Mouse (Mus musculus) heart, embryonic 15.5 days (tissue): ENCODE results near the gene Serinc3. TPM values are rescaled to one million over a fixed set of nuclear protein-coding genes. Genes with fewer than 3 reads are reported as not detected.
"Not testable (repeated sequence)": the region's sequence is repeated elsewhere in the genome, so short reads cannot be mapped to it uniquely, and the experiment has no call there.

ENCODE experiments used
- ATAC-seq: fragments of 200-750 bp; cut with Nextera tagmentation; replicated peaks from 2 replicates; pipeline ENCODE4 v1.8.0; 2017; ENCODE audit warnings: low read depth, moderate TSS enrichment; ENCODE audit not compliant: insufficient number of reproducible peaks, insufficient read depth, low FRiP score
- H3K27ac ChIP-seq: fragments of 300-500 bp; sonication (generic); 2 replicates; pipeline ENCODE4 v1.5.1; 2015; ENCODE audit warnings: mild to moderate bottlenecking, inconsistent platforms
- H3K27me3 ChIP-seq: fragments of 300-500 bp; sonication (generic); 2 replicates; pipeline ENCODE4 v1.6.1; 2015; ENCODE audit warnings: inconsistent platforms
- H3K36me3 ChIP-seq: fragments of 300-500 bp; sonication (generic); 2 replicates; pipeline ENCODE4 v1.6.1; 2015; ENCODE audit warnings: mild to moderate bottlenecking, inconsistent platforms
- H3K4me1 ChIP-seq: fragments of 300-500 bp; sonication (generic); replicated peaks from 2 replicates; pipeline ENCODE4 v1.6.1; 2015; ENCODE audit warnings: inconsistent platforms
- H3K4me2 ChIP-seq: fragments of 300-500 bp; sonication (generic); 2 replicates; pipeline ENCODE4 v1.6.1; 2015; ENCODE audit warnings: inconsistent platforms, mild to moderate bottlenecking, moderate library complexity
- H3K4me3 ChIP-seq: fragments of 300-500 bp; sonication (generic); 2 replicates; pipeline ENCODE4 v1.5.1; 2015; ENCODE audit warnings: mild to moderate bottlenecking, inconsistent platforms
- H3K9ac ChIP-seq: fragments of 300-500 bp; sonication (generic); 2 replicates; pipeline ENCODE4 v1.6.1; 2015; ENCODE audit warnings: mild to moderate bottlenecking, inconsistent platforms
- H3K9me3 ChIP-seq: fragments of 300-500 bp; sonication (generic); replicated peaks from 2 replicates; pipeline ENCODE4 v1.6.1; 2016; ENCODE audit warnings: inconsistent platforms
- WGBS: fragments of 180-500 bp; shearing (Covaris S2); methylation state at CpG from one replicate; pipeline ENCODE4 v1.1.7; 2015; ENCODE audit warnings: mixed read lengths; 5-methylcytosine and 5-hydroxymethylcytosine counted together
- polyA plus RNA-seq: library from polyadenylated mRNA; unstranded; fragments of >200 nt; fragmentation: Nextera tagmentation; extraction: Ambion mirVana; gene quantifications from 2 replicates; pipeline ENCODE4 v1.2.1, GENCODE M21; 2015

The Serinc3 gene
- polyA plus RNA-seq, 1 experiment from 2014 or later, result 54.8 TPM

- Histone ChIP-seq H3K9me3 (no peaks in the 10 kb centered on the region), H3K27ac (peak overlapping the region; percentile 86), H3K36me3 (no peaks in the 10 kb centered on the region), H3K4me2 (peak overlapping the region; percentile 11; the same call in 1 of the 2 replicates), H3K4me3 (no peak overlapping the region), H3K9ac (peak overlapping the region; percentile 15; the same call in 1 of the 2 replicates), H3K4me1 (peaks cover 55% of the 10 kb centered on the region), H3K27me3 (no peaks in the 10 kb centered on the region)
- 36% methylated on average over 6 of the region's 6 CpGs for WGBS
- ATAC-seq, result no peak
These were observed 16.5 kb upstream of the Serinc3 start for GRCm38 (mm10) chr2:163661371-163661850.

DNA sequence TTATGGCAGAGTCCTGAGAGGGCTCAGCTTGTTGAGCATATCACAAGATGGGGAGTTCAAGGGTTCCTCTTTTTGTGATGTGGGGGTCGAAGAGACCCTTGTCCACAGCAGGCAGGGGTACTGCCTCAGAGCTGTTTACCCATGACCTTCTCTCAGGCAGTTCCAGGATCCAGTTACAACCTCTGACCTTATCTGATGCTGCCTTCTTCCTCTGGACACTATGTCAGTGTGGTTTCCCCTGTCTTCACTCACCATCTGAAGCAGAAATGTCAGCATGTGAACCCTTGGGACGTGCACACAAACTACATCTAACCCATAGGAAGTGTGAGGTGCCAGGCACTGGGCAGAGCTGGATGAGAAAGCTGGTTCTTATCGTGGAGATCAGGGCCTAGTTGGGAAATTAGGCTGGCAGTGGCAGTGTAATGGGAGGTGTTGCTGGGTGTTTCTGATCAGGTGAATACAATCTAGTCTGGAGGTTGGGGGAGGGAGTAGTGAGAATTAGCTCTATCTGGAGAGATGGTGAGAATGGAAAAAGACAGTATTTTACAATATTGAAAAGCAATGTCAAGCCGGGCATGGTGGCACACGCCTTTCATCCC, 15.3 kb upstream of the Serinc3 start:
- H3K4me2 ChIP-seq, result peak overlapping the region; percentile 64
- H3K4me1 ChIP-seq, result peaks cover 55% of the 10 kb centered on the region

DNA sequence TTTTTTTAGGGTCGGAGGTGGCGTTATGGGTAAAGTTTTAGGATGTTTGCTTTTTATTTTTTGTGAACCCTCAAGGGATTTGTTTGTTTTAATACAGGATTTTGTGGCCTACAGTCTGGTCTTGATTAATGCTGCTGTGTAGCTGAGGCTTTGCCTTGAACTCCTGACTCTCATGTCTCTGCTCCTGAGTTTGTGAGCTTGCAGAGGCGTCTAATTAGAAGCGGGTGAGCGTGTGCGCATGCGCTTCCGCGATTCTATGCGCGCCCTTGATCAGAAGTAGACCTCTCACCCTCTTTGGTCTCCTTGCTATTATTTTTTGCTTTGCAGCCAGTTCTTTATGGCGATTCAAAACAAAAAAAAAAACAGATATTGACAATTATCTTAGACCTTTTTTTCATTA, 14.5 kb upstream of the Serinc3 start:
- Histone ChIP-seq H3K27ac (peak overlapping the region; percentile 86), H3K27me3 (no peaks in the 10 kb centered on the region), H3K4me3 (peak overlapping the region; percentile 83), H3K4me2 (peak overlapping the region; percentile 64), H3K9ac (peak overlapping the region; percentile 82; the same call in 1 of the 2 replicates), H3K36me3 (no peaks in the 10 kb centered on the region), H3K4me1 (peaks cover 51% of the 10 kb centered on the region), H3K9me3 (no peaks in the 10 kb centered on the region)
- 78% methylated on average over 12 of the region's 12 CpGs for WGBS
- no peak for ATAC-seq

More for the DNA sequence above, 15.3 kb upstream of the Serinc3 start:
- Histone ChIP-seq H3K27ac (peak overlapping the region; percentile 86), H3K9me3 (no peaks in the 10 kb centered on the region), H3K36me3 (no peaks in the 10 kb centered on the region), H3K9ac (peak overlapping the region; percentile 33; the same call in 1 of the 2 replicates), H3K4me3 (no peak overlapping the region), H3K27me3 (no peaks in the 10 kb centered on the region)
- no peak for ATAC-seq
- 68% methylated on average over 5 of the region's 5 CpGs for WGBS

GRCm38 (mm10) chr2:163658941-163659340, 14.0 kb upstream of the Serinc3 start:
- WGBS, result under 1% methylated on average over 8 of the region's 8 CpGs
- ATAC-seq, result no peak
- H3K27me3 ChIP-seq, result no peaks in the 10 kb centered on the region
- peak overlapping the region; percentile 83 for H3K4me3 ChIP-seq
- no peaks in the 10 kb centered on the region for H3K36me3 ChIP-seq
- peak overlapping the region; percentile 86 for H3K27ac ChIP-seq
- H3K9me3 ChIP-seq, result no peaks in the 10 kb centered on the region
- H3K4me1 ChIP-seq, result peaks cover 46% of the 10 kb centered on the region
- peak overlapping the region; percentile 82 for H3K9ac ChIP-seq
- peak overlapping the region; percentile 64 for H3K4me2 ChIP-seq

- peak; percentile 88 for ATAC-seq
- peak within 1 kb of the TSS; percentile 83 for H3K4me3 ChIP-seq
- WGBS, result 1% methylated on average over 71 of the region's 71 CpGs
These were observed 13.3 kb upstream of the Serinc3 start, which contains the start of gene Pkig for GRCm38 (mm10) chr2:163657975-163658886. Gene Pkig, plus strand, starts transcription at chr2:163658386.

DNA sequence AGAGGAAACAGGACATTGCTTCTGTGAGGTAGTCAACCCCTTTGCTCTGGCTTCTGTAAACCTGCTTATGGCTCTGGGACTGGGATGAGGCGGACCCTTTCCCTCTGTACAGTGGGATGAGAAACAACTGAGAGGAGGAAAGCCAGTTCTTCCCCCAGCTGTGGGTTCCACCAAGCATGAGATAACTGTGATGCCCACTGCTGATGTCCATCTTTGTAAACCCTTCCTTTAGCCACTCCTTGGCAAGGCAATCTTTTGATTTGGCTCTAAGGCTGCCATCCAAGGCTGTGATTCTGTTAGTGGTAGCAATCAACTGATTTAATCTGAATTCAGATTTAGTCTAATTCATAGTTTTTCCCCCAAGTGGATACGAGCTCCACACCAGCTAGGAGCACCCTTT, 12.6 kb upstream of the Serinc3 start:
- Histone ChIP-seq H3K4me2 (no peak overlapping the region), H3K36me3 (no peaks in the 10 kb centered on the region), H3K9ac (no peak overlapping the region), H3K27ac (no peak overlapping the region), H3K9me3 (no peaks in the 10 kb centered on the region), H3K4me1 (peaks cover 36% of the 10 kb centered on the region), H3K4me3 (no peak overlapping the region), H3K27me3 (no peaks in the 10 kb centered on the region)
- ATAC-seq, result no peak
- 81% methylated on average over 2 of the region's 2 CpGs for WGBS

More at GRCm38 (mm10) chr2:163657975-163658886, 13.3 kb upstream of the Serinc3 start, which contains the start of gene Pkig:
- H3K27ac ChIP-seq, result peak within 1 kb of the TSS; percentile 86
- no peaks in the 10 kb centered on the region for H3K27me3 ChIP-seq
- peak within 1 kb of the TSS; percentile 64 for H3K4me2 ChIP-seq
- H3K9ac ChIP-seq, result peak within 1 kb of the TSS; percentile 82
- no peaks in the 10 kb centered on the region for H3K36me3 ChIP-seq
- peaks cover 41% of the 10 kb centered on the region for H3K4me1 ChIP-seq
- no peaks in the 10 kb centered on the region for H3K9me3 ChIP-seq

GRCm38 (mm10) chr2:163655699-163656098, 10.8 kb upstream of the Serinc3 start:
- not testable (repeated sequence) for H3K27ac ChIP-seq, H3K27me3 ChIP-seq, H3K9ac ChIP-seq, H3K36me3 ChIP-seq, H3K4me2 ChIP-seq, H3K4me3 ChIP-seq, H3K9me3 ChIP-seq, ATAC-seq
- H3K4me1 ChIP-seq, result peaks cover 18% of the 10 kb centered on the region
- 93% methylated on average over 8 of the region's 12 CpGs for WGBS

- 78% methylated on average over 5 of the region's 5 CpGs for WGBS
- no peak for ATAC-seq
- H3K27me3 ChIP-seq, result no peaks in the 10 kb centered on the region
- H3K9me3 ChIP-seq, result peaks cover 3% of the 10 kb centered on the region; the same call in 1 of the 2 replicates
- peak overlapping the region; percentile 99 for H3K27ac ChIP-seq
- no peak overlapping the region for H3K4me2 ChIP-seq
- no peak overlapping the region for H3K4me3 ChIP-seq
- no peaks in the 10 kb centered on the region for H3K36me3 ChIP-seq
- H3K4me1 ChIP-seq, result peaks cover 35% of the 10 kb centered on the region
- no peak overlapping the region for H3K9ac ChIP-seq
These were observed 1.6 kb upstream of the Serinc3 start for GRCm38 (mm10) chr2:163646461-163647080.

GRCm38 (mm10) chr2:163645700-163646460, 949 bp upstream of the Serinc3 start:
- H3K9ac ChIP-seq, result peak overlapping the region; percentile 25; the same call in 1 of the 2 replicates
- H3K27ac ChIP-seq, result peak overlapping the region; percentile 99

DNA sequence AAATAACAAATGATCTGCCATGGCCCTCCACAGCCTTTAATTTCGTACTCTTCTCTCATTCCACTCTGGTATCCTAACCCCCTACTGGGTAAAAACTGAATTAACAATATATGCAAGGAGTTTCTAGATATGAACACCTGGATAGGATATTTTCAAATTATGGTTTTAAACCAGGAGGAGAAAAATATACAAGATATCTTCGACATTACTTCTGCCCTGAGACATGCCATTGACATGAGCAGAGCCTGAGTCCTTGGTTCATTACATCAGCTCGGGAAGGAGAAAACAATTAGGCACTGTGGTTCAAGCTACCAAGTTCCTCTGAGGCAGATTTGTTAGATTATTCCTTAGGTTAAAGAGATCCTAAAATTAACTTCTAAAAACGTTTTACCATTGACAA, 884 bp downstream of the Serinc3 start:
- Histone ChIP-seq H3K9me3 (no peaks in the 10 kb centered on the region), H3K36me3 (no peaks in the 10 kb centered on the region), H3K9ac (peak overlapping the region; percentile 95), H3K27me3 (no peaks in the 10 kb centered on the region), H3K27ac (peak overlapping the region; percentile 99), H3K4me1 (peaks cover 59% of the 10 kb centered on the region), H3K4me2 (peak overlapping the region; percentile 70), H3K4me3 (peak overlapping the region; percentile 94)
- WGBS, result 9% methylated on average over 4 of the region's 4 CpGs
- no peak for ATAC-seq

More at GRCm38 (mm10) chr2:163645700-163646460, 949 bp upstream of the Serinc3 start:
- peak overlapping the region; percentile 70 for H3K4me2 ChIP-seq
- 47% methylated on average over 11 of the region's 11 CpGs for WGBS
- peak overlapping the region; percentile 94; the same call in 1 of the 2 replicates for H3K4me3 ChIP-seq
- H3K4me1 ChIP-seq, result peaks cover 42% of the 10 kb centered on the region
- H3K27me3 ChIP-seq, result no peaks in the 10 kb centered on the region
- peaks cover 3% of the 10 kb centered on the region; the same call in 1 of the 2 replicates for H3K9me3 ChIP-seq
- H3K36me3 ChIP-seq, result no peaks in the 10 kb centered on the region
- no peak for ATAC-seq
